Mouse (Mus musculus): Measurements from ENCODE around the gene Krtap4-9.
"Not testable (repeated sequence)": the region's sequence is repeated elsewhere in the genome, so short reads cannot be mapped to it uniquely, and the experiment has no call there.

Krtap4-9 gene

DNA sequence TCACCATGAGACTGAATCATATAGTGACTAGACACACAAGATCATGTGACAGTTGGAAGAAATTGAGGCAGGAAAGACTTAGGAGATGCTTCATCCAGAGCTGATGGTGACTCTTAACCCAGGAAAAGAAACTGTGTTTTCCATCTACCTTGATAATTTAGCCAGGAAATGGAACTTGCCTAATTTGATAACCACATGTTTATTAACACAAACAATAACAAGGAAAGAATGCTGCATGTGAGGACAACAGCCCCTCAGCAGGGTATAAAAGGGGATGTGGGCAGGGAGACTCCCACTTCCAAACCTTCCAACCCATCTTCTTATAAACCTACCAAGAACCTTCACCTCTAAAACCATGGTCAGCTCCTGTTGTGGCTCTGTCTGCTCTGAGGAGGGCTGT lies at the start of gene Krtap4-9:
TSS of gene Krtap4-9 (plus strand) at position 301 of the 400 bp plus-strand sequence.
- not testable (repeated sequence) for DNase-seq

DNA sequence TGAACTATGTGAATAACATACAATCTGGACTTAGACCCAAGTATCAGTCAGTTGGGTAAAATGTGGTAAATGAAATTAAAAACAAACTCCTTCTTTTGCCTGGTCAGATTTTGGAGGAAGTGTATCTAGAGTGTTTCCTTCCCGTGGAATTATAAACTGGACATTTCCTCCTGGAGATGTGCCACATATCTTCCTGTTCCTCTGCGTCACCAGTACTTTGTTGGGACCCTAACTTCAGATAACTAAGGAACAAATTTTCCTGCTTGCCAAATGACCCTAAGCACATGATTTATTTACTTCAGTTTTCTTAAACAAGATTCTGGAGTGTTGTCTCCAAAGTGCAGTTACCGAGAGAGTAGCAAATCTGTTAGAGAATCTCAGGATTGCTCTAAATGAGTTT lies 41.0 kb upstream of the Krtap4-9 start:
- DNase-seq = no peak

DNA sequence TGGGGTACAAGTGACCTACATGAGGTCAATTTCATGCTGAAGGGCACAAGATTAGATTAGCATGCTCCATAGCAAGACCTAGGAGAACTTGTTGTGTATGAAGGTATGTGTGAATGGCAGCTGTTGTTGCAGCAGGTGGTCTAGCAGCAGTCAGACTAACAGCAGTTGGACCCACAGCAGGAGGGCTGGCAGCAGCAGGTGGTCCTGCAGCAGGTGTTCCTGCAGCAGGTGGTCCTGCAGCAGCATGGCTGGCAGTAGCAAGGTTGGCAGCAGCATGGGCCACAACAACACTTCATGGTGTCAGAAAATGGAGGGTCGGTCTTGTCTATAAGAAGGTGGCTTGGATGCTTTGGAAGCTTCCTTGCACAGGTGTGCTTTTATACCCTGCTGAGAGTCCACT lies 26.1 kb upstream of the Krtap4-9 start:
- no peak for DNase-seq

DNA sequence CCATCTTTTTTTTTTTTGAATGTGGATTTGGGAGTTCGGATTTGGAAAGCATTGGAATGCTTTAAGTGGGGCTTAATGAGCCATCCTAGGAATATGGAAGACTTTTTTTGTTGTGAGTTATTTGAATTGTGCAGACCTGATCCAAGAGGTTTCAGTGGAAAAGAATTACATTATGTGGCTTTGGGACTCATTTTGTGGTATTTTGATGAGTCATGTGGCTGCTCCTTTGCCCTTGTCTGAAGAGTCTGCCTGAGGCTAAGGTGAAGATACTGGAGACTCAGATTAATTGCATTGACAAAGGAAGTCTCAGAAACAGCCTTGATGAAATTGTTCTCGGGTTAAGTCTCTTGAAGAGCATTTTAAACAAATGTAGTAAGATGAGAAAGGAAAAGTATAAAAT lies 16.6 kb upstream of the Krtap4-9 start:
- no peak for DNase-seq

DNA sequence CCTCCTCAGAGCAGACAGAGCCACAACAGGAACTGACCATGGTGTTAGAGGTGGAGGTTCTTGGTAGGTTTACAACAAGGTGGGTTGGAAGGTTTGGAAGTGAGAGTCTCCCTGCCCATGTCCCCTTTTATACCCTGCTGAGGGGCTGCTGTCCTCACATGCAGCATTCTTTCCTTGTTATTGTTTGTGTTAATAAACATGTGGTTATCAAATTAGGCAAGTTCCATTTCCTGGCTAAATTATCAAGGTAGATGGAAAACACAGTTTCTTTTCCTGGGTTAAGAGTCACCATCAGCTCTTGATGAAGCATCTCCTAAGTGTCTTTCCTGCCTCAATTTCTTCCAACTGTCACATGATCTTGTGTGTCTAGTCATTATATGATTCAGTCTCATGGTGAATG lies 12.2 kb upstream of the Krtap4-9 start, which contains the start of gene Gm11595:
TSS of gene Gm11595 (minus strand) at position 101 of the 400 bp plus-strand sequence.
- not testable (repeated sequence) for DNase-seq

DNA sequence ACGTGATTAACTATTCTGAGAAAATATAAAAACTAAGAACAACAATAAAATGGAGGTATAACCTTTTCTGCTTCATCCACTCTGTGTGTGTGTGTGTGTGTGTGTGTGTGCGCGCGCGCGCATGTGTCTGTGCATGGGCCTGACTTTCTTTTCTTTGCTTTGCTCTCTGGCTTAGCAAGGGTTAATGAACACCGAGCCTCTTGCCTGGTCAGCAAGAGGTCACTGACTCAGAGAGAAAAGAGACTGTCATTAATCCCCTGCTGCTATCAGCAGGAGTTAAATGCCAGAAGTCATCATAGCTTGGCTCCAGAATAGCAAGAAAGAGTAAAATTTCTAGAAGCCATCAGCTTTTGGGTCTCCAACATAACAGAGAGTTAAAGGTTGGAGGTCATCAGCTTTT lies 6.6 kb upstream of the Krtap4-9 start:
- no peak for DNase-seq

DNA sequence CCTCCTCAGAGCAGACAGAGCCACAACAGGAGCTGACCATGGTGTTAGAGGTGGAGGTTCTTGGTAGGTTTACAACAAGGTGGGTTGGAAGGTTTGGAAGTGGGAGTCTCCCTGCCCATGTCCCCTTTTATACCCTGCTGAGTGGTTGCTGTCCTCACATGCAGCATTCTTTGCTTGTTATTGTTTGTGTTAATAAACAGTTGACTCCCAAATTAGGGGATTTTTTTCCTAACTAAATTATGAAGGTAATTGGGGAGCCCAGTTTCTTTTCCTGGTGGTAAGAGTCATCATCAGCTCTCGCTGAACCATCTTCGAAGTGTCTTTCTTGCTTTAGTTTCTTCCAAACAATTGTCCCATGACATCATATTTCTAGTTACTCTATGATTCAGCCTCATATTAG lies 4.4 kb upstream of the Krtap4-9 start, which contains the start of gene Krtap4-8:
TSS of gene Krtap4-8 (minus strand) at position 101 of the 400 bp plus-strand sequence.
- DNase-seq = no peak

DNA sequence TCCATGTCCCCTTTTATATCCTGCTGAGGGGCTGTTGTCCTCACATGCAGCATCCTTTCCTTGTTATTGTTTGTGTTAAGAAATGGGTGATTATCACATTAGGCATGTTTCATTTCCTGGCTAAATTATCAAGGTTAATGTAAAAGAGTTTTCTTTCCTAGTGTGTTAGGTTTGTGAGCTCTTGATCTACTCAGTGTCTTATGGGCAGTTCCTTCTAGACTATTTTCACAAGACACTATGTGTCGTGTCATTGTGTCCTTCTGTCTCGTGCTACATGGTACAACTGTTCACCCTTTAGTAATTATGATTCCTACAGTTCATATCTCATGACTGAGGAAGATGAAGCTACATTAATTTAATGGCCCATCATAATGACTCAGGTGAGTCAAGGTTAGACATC lies 8.4 kb downstream of the Krtap4-9 start, which contains the start of gene Gm11596:
TSS of gene Gm11596 (minus strand) at position 101 of the 400 bp plus-strand sequence.
- DNase-seq = no peak

DNA sequence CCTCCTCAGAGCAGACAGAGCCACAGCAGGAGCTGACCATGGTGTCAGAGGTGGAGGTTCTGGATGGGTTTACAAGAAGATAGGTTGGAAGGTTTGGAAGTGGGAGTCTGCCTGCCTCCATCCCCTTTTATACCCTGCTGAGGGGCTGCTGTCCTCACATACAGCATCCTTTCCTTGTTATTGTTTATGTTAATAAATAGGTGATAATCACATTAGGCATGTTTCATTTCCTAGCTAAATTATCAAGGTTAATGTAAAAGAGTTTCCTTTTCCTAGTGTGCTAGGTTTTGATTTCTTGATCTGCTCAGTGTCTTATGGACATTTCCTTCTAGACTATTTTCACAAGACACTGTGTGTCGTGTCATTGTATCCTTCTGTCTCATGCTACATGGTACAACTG lies 13.8 kb downstream of the Krtap4-9 start, which contains the start of gene Gm11569:
TSS of gene Gm11569 (minus strand) at position 101 of the 400 bp plus-strand sequence.
- DNase-seq = not testable (repeated sequence)

DNA sequence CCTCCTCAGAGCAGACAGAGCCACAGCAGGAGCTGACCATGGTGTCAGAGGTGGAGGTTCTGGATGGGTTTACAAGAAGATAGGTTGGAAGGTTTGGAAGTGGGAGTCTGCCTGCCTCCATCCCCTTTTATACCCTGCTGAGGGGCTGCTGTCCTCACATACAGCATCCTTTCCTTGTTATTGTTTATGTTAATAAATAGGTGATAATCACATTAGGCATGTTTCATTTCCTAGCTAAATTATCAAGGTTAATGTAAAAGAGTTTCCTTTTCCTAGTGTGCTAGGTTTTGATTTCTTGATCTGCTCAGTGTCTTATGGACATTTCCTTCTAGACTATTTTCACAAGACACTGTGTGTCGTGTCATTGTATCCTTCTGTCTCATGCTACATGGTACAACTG lies 19.3 kb downstream of the Krtap4-9 start, which contains the start of gene Gm11554:
TSS of gene Gm11554 (minus strand) at position 101 of the 400 bp plus-strand sequence.
- DNase-seq = not testable (repeated sequence)

DNA sequence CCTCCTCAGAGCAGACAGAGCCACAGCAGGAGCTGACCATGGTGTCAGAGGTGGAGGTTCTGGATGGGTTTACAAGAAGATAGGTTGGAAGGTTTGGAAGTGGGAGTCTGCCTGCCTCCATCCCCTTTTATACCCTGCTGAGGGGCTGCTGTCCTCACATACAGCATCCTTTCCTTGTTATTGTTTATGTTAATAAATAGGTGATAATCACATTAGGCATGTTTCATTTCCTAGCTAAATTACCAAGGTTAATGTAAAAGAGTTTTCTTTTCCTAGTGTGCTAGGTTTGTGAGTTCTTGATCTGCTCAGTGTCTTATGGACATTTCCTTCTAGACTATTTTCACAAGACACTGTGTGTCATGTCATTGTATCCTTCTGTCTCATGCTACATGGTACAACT lies 24.8 kb downstream of the Krtap4-9 start, which contains the start of gene Krtap4-13:
TSS of gene Krtap4-13 (minus strand) at position 101 of the 400 bp plus-strand sequence.
- not testable (repeated sequence) for DNase-seq

DNA sequence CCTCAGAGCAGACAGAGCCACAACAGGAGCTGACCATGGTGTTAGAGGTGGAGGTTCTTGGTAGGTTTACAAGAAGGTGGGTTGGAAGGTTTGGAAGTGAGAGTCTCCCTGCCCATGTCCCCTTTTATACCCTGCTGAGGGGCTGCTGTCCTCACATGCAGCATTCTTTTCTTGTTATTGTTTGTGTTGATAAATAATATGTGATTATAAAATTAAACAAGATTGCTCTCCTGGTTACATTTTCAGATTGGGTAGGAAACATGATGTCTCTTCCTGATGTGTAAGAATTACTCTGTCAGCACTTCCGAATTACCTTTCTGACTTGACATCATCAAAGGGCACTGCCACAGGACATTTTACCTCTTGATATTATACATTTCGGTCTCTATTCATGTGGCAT lies 30.6 kb downstream of the Krtap4-9 start, which contains the start of gene Gm11564:
TSS of gene Gm11564 (minus strand) at position 101 of the 400 bp plus-strand sequence.
- not testable (repeated sequence) for DNase-seq
